Mouse (Mus musculus): Measurements from ENCODE around the gene Uba7.
"Not testable (repeated sequence)": the region's sequence is repeated elsewhere in the genome, so short reads cannot be mapped to it uniquely, and the experiment has no call there.

The Uba7 gene

GRCm38 (mm10) chr9:107987950-107988349 lies 12.6 kb downstream of the Uba7 start:
- in situ Hi-C loops (cut with MboI; ENCODE audit: low sequenced_read_pairs): no loop called here

- in situ Hi-C loops (cut with MboI; ENCODE audit: low sequenced_read_pairs): no loop called here
Observed at GRCm38 (mm10) chr9:107992197-107992596, 16.9 kb downstream of the Uba7 start, which contains the start of gene Cdhr4. Cdhr4 (plus strand) TSS chr9:107992497.

- in situ Hi-C loops (cut with MboI; ENCODE audit: low sequenced_read_pairs): no loop called here
Observed at GRCm38 (mm10) chr9:107993013-107993412, 17.7 kb downstream of the Uba7 start.

GRCm38 (mm10) chr9:107994464-107994863 lies 19.2 kb downstream of the Uba7 start:
- in situ Hi-C loops (cut with MboI; ENCODE audit: low sequenced_read_pairs): no loop called here

- in situ Hi-C loops (cut with MboI; ENCODE audit: low sequenced_read_pairs): no loop called here
Observed at GRCm38 (mm10) chr9:107995513-107995912, 20.2 kb downstream of the Uba7 start.

- in situ Hi-C loops (cut with MboI; ENCODE audit: low sequenced_read_pairs): no loop called here
Observed at GRCm38 (mm10) chr9:107996049-107996448, 20.7 kb downstream of the Uba7 start, which contains the start of gene Gm20662. Gm20662 (plus strand) TSS chr9:107996349.

GRCm38 (mm10) chr9:108001922-108002770 lies 26.8 kb downstream of the Uba7 start, which contains the start of gene Ip6k1:
Ip6k1 (plus strand) TSS chr9:108002501.
- in situ Hi-C loops (cut with MboI; ENCODE audit: low sequenced_read_pairs): no loop called here

- in situ Hi-C loops (cut with MboI; ENCODE audit: low sequenced_read_pairs): no loop called here
Observed at GRCm38 (mm10) chr9:108002778-108003530, 27.6 kb downstream of the Uba7 start.

- in situ Hi-C loops (cut with MboI; ENCODE audit: low sequenced_read_pairs): no loop called here
Observed at GRCm38 (mm10) chr9:108003531-108003890, 28.2 kb downstream of the Uba7 start.

GRCm38 (mm10) chr9:108008041-108008440 lies 32.7 kb downstream of the Uba7 start:
- in situ Hi-C loops (cut with MboI; ENCODE audit: low sequenced_read_pairs): no loop called here

GRCm38 (mm10) chr9:108010385-108010784 lies 35.1 kb downstream of the Uba7 start:
- in situ Hi-C loops (cut with MboI; ENCODE audit: low sequenced_read_pairs): no loop called here

- in situ Hi-C loops (cut with MboI; ENCODE audit: low sequenced_read_pairs): not testable (repeated sequence)
Observed at GRCm38 (mm10) chr9:108013577-108013976, 38.3 kb downstream of the Uba7 start.

GRCm38 (mm10) chr9:108017127-108017526 lies 41.8 kb downstream of the Uba7 start:
- in situ Hi-C loops (cut with MboI; ENCODE audit: low sequenced_read_pairs): no loop called here

GRCm38 (mm10) chr9:108020741-108021140 lies 45.4 kb downstream of the Uba7 start:
- in situ Hi-C loops (cut with MboI; ENCODE audit: low sequenced_read_pairs): no loop called here

- in situ Hi-C loops (cut with MboI; ENCODE audit: low sequenced_read_pairs): no loop called here
Observed at GRCm38 (mm10) chr9:108023216-108023615, 47.9 kb downstream of the Uba7 start.

- in situ Hi-C loops (cut with MboI; ENCODE audit: low sequenced_read_pairs): no loop called here
Observed at GRCm38 (mm10) chr9:108026584-108026983, 51.3 kb downstream of the Uba7 start.

- in situ Hi-C loops (cut with MboI; ENCODE audit: low sequenced_read_pairs): no loop called here
Observed at GRCm38 (mm10) chr9:108027867-108028266, 52.6 kb downstream of the Uba7 start.

- in situ Hi-C loops (cut with MboI; ENCODE audit: low sequenced_read_pairs): no loop called here
Observed at GRCm38 (mm10) chr9:108032126-108032525, 56.8 kb downstream of the Uba7 start.

Data from CH12F3 (cell line).